Mouse (Mus musculus) lung, postnatal 10 days (tissue): ENCODE results near the gene Casc3.

Experiments
- DNase-seq: peaks from one replicate; pipeline ENCODE4 v3.0.0; 2021

Gene Casc3

GRCm38 (mm10) chr11:98873900-98874299 is 69.2 kb downstream of the Casc3 start:
- peak; percentile 85 for DNase-seq

- DNase-seq = no peak
Observed at GRCm38 (mm10) chr11:98877001-98877400, 72.3 kb downstream of the Casc3 start.
